Comparison of ENCODE assay signal across 15 mouse cellular contexts in genomic region chr9:90250964-90251750, GRCm38 (mm10). TPM values are rescaled to one million over a fixed set of nuclear protein-coding genes. Genes with fewer than 3 reads are reported as not detected.
DNase-seq lines count a peak whose midpoint lies in the region; ATAC-seq lines count a peak whose summit lies in the region.
"Had no signal": no experiment of that assay in that cellular context is flagged by ENCODE, and none has a peak within 500 bp of the region (broad histone marks: within the 10 kb centered on the region; RNA-seq: fewer than 3 reads in every experiment).

No protein-coding gene starts in this region.

- peak overlapping the region; percentile 66 for H3K4me2 ChIP-seq in liver, embryonic 13.5 days
- H3K4me2 ChIP-seq: embryonic facial prominence, embryonic 12.5 days; midbrain, embryonic 15.5 days; neural tube, embryonic 12.5 days had no signal

- peaks cover 85% of the 10 kb centered on the region for H3K4me1 ChIP-seq in liver, embryonic 13.5 days (replicated peaks)
- H3K4me1 ChIP-seq in embryonic facial prominence, embryonic 10.5 days, result 0 out of 2 replicates have a peak, but pooled peaks cover 7% of the 10 kb centered on the region
- H3K4me1 ChIP-seq: midbrain, embryonic 15.5 days; neural tube, embryonic 12.5 days had no signal

- peak overlapping the region; percentile 99 for H3K27ac ChIP-seq in liver, embryonic 13.5 days
- no peak overlapping the region for H3K27ac ChIP-seq in embryonic facial prominence, embryonic 10.5 days (replicated peaks)
- H3K27ac ChIP-seq: embryonic facial prominence, embryonic 12.5 days; hindbrain, postnatal 0 days; midbrain, embryonic 15.5 days; neural tube, embryonic 12.5 days had no signal

- peak; percentile 33 for DNase-seq in spleen, adult 12 weeks (ENCODE audit: low spot score)
- no peak for DNase-seq in spleen, postnatal 36 days (ENCODE audit: low spot score in 2 of 2)
- peak; percentile 58 for DNase-seq in liver, embryonic 13.5 days
- no peak for DNase-seq in kidney, postnatal 4 days
- DNase-seq in embryonic facial prominence, embryonic 10.5 days (ENCODE audit: low spot score), result no peak
- DNase-seq in kidney, adult 18-20 months, result no peak
- DNase-seq: cerebellum, adult 9-10 months; kidney, postnatal 14 days; lung, adult 18-20 months; thymus, postnatal 36 days had no signal

- H3K9me3 ChIP-seq in liver, embryonic 13.5 days (replicated peaks), result no peaks in the 10 kb centered on the region
- no peaks in the 10 kb centered on the region for H3K9me3 ChIP-seq in embryonic facial prominence, embryonic 10.5 days
- H3K9me3 ChIP-seq: embryonic facial prominence, embryonic 12.5 days; midbrain, embryonic 15.5 days; neural tube, embryonic 12.5 days had no signal

- peaks cover 52% of the 10 kb centered on the region for H3K36me3 ChIP-seq in liver, embryonic 13.5 days
- peaks cover 13% of the 10 kb centered on the region; the same call in 1 of the 2 replicates for H3K36me3 ChIP-seq in embryonic facial prominence, embryonic 10.5 days (replicated peaks)
- H3K36me3 ChIP-seq: midbrain, embryonic 15.5 days had no signal

- H3K27me3 ChIP-seq in liver, embryonic 13.5 days, result no peaks in the 10 kb centered on the region
- H3K27me3 ChIP-seq in embryonic facial prominence, embryonic 10.5 days (replicated peaks; ENCODE audit: low read depth, poor library complexity, severe bottlenecking), result no peaks in the 10 kb centered on the region
- H3K27me3 ChIP-seq: embryonic facial prominence, embryonic 12.5 days; midbrain, embryonic 15.5 days; neural tube, embryonic 12.5 days had no signal

- ATAC-seq in erythroid progenitor cell, adult 5-6 weeks (replicated peaks; ENCODE audit: low FRiP score, poor library complexity, severe bottlenecking), result peak; percentile 53
- ATAC-seq in liver, embryonic 13.5 days (ENCODE audit: low read depth), result peak; percentile 63
- ATAC-seq: hindbrain, postnatal 0 days; midbrain, embryonic 15.5 days had no signal

- WGBS in liver, embryonic 13.5 days (ENCODE audit: insufficient replicate concordance), result 39% methylated on average over 13 of the region's 13 CpGs
- 90% methylated on average over 13 of the region's 13 CpGs for WGBS in embryonic facial prominence, embryonic 10.5 days

- H3K4me3 ChIP-seq in liver, embryonic 13.5 days (replicated peaks), result no peak overlapping the region
- no peak overlapping the region for H3K4me3 ChIP-seq in embryonic facial prominence, embryonic 10.5 days
- H3K4me3 ChIP-seq: embryonic facial prominence, embryonic 12.5 days; midbrain, embryonic 15.5 days; neural tube, embryonic 12.5 days had no signal

- H3K9ac ChIP-seq in liver, embryonic 13.5 days, result peak overlapping the region; percentile 71
- H3K9ac ChIP-seq: embryonic facial prominence, embryonic 12.5 days; midbrain, embryonic 15.5 days; neural tube, embryonic 12.5 days had no signal

RNA-seq across cellular contexts. Expression of gene Tbc1d2b, which starts 19.4 kb away (rescaled TPM):
- 54.4 and 68.7 TPM in 2 replicates for total RNA-seq in erythroid progenitor cell, adult 5-6 weeks (2015; ENCODE audit: low replicate concordance)
- 37.4 and 44.0 TPM in 2 replicates for total RNA-seq in erythroid progenitor cell, adult 5-6 weeks (2017; ENCODE audit: low replicate concordance)
- polyA plus RNA-seq in liver, embryonic 13.5 days (2015; fragmentation: Nextera tagmentation; extraction: Ambion mirVana), result 6.5 and 8.2 TPM in 2 replicates
- 8.3 and 8.8 TPM in 2 replicates for polyA plus RNA-seq in embryonic facial prominence, embryonic 10.5 days (2016; fragmentation: Nextera tagmentation; extraction: Ambion mirVana)

Comparison
In these comparisons a context has a peak if more than half of its experiments do, and no peak if none do; other contexts are left out.
1. DNase-seq: peak in spleen, adult 12 weeks (single experiment) and liver, embryonic 13.5 days (single experiment); none in spleen, postnatal 36 days (0 of 2), kidney, postnatal 4 days (0 of 2), embryonic facial prominence, embryonic 10.5 days (single experiment) and kidney, adult 18-20 months (single experiment).